Mouse (Mus musculus): ENCODE measurements at regions not wholly inside any gene's neighbourhood (a gene's known extent, or its start where the extent isn't known, plus 50 kb on each side); places are given as distances from the start of the nearest gene placed in this dataset.

- no peak for DNase-seq (ENCODE audit: low spot score)
These were observed 598.2 kb downstream of the Cenpc1 start for GRCm38 (mm10) chr5:85467151-85467550.
